Mouse (Mus musculus) MN1 (cell line): Measurements from ENCODE around the gene Epor.

ENCODE experiments used
- DNase-seq: peaks from one replicate; pipeline ENCODE4 v3.0.0-alpha.2; 2016; ENCODE audit warnings: low spot score

Gene Epor

GRCm38 (mm10) chr9:21936692-21937570 lies 26.4 kb downstream of the Epor start, which contains the start of gene Plppr2:
Gene Plppr2, plus strand, starts transcription at chr9:21937033.
- DNase-seq: peak; percentile 92

DNA sequence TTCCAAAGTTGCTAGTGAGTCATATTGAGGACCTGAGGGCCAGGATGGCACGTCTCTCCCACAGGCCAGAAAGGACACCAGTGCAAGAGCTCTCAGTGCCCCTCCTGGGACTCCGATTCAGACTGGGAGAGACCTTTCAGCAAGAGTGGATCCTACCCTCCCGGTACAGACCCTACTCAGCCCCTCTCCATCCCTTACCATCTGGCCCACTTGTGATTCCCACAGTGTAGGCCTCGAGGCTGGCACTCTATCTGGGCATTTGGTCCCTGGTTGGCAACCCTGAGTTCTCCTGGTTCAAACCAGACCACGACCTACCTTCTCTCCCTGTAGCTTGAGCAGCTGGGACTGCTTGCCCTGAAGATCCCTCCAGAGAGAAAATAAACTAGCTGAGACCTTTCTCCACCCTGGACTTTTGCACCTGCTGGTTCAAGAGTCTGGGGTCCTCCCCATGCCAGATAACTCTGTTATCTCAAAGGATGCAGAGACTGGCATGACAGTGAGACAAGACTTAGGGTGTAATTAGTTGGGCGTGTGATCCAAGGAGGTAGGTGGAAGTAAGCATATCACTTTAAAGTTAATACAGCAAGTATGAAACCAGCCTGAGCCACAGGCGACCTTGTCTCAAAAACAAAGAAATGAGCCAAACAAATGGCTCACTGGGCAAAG lies 27.7 kb downstream of the Epor start:
- no peak for DNase-seq

DNA sequence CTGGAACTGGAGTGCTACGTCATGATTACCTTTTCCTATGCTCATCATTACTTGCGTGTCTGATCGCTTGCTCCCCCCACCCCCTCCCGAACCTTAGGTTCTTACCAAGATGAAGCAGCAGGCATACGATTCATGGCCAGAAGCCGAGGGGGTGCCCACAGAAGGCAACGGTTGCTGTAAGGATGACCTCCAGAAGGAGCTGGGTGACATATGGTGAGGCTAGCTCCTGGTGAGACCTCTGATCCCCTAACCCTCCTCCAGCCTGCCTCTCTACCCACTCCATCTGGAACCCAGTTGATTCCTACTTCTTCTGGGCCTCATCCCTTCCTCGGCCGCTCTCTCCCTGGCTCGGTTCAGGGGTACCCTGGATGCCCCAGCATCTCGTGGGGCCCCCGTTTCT lies 29.3 kb downstream of the Epor start:
- DNase-seq: no peak

DNA sequence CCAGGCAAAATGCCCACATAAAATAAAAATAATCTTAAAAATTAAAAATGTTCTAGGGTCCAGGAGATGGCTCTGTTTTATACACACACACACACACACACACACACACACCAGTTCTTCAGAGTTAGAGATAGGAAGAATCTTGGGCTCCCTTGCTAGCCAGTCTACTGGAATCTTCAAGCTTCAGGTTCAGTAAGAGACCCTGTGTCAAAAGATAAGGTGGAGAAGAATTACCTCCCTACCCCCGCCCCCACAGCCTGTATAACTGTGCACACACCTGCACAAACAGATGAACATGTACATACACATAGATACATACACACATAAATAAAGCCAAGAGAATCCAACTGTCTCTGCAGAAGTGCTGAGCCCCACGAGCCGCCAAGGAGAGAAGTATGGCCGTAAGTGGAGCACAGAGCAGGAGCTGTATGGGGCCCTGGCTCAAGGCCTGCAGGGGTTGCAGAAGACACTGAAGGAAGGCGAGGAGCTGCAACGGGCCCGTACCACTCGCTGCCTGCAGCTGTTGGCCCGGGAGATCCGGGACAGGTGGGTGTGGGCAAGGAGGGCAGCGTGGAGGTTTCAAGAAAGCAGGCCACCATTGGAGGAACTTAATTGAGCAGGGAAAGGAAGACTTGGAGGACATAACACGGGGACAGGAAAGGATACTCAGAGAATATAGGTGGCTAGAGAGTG lies 30.7 kb downstream of the Epor start:
- no peak for DNase-seq

- DNase-seq: no peak
Measured at GRCm38 (mm10) chr9:21932006-21932405, 31.3 kb downstream of the Epor start.

GRCm38 (mm10) chr9:21929208-21929607 lies 34.1 kb downstream of the Epor start:
- DNase-seq: no peak

DNA sequence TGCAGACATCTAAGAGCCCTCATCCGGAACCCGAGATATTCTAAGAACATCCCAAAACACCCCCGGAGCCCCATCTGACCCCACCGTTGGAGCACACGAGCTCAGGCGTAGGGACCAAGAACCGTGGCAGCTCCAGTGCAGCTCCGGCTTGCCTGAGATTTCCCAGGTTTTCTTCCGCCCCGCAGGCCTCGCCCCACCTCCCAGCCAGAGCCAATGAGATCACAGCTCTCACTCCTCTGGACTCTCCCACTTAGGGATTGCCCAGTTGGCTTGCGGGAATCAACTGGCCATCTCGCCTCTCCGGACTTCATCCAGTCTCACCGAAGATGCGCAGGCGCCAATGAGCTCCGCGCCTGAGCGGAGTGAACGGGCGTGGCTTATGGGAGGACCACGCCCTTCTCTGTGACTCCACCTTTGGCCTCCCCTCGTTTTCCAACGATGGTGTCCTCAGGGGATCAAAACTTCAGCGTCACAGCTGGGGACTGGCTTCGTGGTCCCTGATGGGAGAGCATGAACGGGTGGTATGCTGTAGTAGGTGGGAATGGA lies 36.0 kb downstream of the Epor start, which contains the start of the genes Ccdc159 and Tmem205:
TSS of gene Ccdc159 (plus strand) at position 264 of the 546 bp plus-strand sequence.
TSS of gene Tmem205 (minus strand) at position 349 of the 546 bp plus-strand sequence.
- DNase-seq: peak; percentile 91

DNA sequence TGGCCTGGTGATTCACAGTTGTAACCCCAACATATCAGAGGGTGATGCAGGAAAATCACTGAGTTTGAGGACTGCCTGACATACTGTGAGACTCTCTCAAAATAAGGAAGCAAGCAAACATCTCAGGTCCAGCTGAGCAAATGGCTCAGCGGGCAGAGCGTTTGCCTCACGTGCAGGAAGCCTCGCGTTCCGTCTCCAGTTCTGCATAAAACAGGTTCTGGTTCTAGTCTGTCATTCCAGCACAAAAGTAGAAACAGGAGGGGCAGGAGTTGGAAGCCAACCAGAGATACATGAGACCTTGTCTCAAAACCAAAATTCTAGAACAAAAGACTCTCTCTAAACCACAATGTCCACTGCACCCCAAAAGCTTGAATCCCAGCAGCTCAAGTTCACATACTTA lies 36.5 kb downstream of the Epor start:
- no peak for DNase-seq

DNA sequence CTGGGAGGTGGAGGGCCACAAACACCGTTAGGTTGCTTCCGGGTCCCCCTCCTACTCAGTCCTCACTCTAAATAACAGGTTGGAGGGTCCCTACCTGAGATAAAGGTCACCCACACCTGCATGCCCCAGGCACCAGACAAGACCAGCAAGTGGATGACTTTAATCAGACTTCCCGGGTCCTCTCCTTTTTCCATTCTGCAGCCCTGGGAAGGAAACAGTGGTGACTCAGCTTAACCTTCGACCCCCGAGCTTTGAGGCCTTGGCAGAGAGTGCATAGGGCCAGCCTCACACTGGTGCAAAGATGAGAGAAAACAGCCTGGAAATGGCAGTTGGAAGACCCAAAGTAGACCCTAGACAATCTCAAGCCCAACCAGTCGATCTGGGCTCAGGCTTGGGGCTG lies 37.2 kb downstream of the Epor start:
- DNase-seq: peak; percentile 17

DNA sequence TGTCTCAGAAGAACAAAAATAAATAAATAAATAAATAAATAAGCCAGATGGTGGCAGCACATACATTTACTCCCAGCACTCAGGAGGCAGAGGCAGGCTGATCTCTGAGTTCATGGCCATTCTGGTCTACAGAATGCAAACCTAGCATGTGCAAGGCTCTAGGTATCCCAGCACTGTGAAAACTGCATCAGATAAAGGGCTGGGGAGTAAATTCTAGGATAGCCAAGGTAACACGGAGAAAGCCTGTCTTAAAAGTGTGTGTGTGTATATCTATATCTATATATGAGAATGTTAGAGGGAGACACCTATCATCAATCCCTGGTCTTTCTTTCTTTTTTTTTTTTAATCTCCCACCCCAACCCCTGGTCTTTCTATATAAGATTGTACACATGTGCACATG lies 37.8 kb downstream of the Epor start:
- DNase-seq: no peak

DNA sequence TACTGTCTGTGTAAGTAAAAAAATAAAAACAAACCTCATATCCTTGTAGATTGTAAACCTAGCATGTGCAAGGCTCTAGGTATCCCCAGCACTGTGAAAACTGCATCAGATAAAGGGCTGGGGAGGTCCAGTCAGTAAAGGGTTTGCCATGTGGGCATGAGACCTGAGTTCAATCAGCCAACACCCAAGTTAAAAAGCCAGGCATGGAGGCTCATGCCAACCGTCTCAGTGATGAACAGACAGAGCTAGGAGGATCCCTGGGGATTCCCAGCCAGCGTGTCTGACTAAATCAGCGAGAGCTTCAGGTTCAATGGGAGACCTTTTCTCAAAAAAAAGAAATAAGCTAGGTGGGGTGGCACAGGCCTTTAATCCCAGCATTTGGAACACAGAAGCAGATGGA lies 38.3 kb downstream of the Epor start:
- peak; percentile 17 for DNase-seq

DNA sequence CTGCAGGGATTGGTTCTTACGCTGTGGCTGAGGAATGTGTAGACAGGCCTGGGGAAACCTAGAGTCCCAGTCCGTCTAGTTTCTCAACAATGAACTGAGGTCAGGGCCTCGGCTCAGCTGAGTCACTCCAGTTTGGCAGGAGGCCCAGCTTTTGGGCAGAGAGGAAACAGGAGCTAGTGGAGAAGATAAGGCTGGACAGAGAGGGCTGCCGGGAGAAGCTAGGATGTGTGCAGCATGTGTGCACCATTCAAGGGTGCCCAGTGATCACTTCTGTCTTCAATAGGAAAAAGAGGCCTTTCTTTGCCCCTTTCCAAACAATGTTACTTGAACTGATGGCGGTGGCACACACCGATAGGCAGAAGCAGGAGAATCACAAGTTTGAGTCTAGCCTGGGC lies 39.2 kb downstream of the Epor start:
- peak; percentile 86 for DNase-seq

GRCm38 (mm10) chr9:21923490-21924098 lies 39.7 kb downstream of the Epor start:
- no peak for DNase-seq

DNA sequence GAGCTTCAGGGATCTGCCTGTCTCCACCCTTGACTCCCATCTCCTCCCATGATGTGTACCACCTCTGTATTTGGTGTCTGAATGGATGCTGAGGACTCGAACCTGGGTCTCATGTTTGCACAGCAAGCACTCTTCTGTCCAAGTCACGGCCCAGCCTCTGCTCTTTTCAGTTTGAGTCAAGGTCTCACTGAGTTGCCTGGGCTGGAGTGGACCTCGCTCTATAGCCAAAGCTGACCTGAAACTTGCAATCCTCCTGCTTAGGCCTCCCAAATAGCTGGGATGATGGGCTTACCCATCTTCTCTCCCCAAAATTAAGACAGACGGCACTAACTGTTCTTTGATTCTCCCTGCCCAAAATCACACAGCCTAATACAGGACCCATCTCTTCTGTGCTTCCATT lies 40.3 kb downstream of the Epor start:
- no peak for DNase-seq

DNA sequence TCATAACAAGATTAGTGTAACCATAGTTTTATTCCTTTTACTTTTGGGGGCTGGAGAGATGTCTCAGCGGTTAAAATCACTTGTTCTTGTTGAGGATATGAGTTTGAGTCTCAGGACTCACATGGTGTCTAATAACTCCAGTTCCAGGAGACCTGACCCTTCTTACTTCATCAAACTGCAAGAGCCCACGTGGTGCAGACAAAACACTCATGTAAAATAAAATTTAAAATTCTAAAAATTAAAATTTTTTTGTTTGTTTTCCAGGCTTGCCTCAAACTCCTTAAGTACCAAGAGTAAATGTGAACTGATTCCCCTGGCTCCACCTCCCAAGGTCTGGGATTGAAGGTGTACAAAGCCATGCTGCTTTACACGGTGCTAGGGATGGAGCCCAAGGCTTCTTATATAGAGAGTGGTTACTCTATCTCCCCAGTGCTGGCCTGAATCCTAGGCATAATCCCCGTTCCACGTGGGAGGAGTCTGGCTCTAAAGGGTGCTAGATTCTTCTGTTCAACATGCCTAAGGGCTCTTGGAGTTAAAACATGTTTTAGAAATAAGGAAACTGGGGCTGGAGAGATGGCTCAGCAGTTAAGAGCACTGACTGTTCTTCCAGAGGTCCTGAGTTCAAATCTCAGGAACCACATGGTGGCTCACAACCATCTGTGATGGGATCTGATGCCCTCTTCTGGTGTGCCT lies 44.5 kb downstream of the Epor start:
- DNase-seq: no peak

GRCm38 (mm10) chr9:21918035-21918592 lies 45.2 kb downstream of the Epor start, which contains the start of gene Rab3d:
Gene Rab3d, minus strand, starts transcription at chr9:21918192.
- DNase-seq: peak; percentile 89

GRCm38 (mm10) chr9:21917493-21918034 lies 45.7 kb downstream of the Epor start:
- no peak for DNase-seq

DNA sequence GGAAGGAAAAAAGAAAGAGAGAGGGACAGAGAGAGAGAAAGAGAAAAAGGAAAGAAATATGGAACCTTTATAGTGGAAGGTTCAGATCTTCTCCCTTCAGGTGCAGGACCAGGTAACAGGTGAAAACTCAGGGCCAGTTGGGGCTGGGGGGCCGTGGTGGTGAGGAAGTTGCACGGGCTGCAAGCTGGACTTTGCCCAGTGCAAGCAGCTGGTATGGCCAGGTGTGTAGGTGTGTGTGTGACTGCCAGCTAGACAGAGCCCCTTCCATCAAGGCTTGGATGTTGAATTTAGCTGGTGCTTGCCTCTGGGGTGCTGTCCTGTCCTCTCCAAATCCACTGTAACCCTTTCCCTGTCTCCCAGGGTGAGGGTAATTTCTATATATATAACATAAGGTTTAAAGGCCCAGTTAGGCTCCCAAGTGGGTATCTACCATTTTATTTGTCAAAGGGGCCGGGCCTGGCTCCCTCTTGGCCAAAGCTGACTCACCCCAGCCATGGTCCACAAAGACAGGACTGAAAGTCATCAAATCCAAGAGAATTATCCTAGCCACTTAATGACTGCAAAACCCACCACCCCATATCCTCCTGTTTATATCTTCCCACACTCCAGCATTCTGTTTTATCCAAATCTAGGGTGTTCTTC lies 46.3 kb downstream of the Epor start:
- no peak for DNase-seq

DNA sequence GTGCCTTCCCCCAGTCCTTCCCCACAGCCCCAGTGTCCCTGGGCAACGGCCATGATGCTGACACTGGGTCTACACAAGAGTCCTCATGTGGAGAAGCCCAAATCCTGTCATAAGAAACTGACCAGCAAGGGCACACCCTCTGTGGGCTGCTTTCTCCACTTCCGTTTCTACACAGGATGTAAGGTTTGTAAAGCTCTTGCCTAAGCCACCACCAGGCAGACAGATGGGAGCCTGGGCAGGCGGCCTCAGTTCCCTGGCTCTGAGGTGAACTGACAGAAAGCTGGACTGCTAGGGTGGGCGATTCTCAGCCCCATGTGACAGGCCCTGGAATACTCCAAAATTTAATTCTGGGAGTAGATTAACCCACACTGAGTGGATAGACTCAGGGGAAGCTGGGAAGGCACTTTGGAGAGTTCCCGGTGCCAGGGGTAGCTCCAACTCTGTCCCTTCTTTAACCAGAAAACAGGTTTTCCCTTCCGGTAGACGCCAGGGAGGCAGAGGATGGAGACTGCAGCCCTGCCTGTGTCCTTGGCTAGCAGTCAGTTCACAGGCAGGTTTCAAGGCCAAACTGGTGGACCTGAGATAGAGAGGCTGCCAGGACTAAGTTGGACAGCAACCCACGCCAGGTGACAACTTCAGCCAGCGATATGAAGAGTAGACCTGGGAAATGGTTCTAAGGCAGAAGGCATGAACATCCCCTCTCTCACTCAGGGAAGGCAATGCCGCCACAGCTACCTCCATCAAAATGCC lies 53.7 kb downstream of the Epor start:
- no peak for DNase-seq
